Mouse (Mus musculus) brain, embryonic 14.5 days (tissue): ENCODE results near the gene Ankrd52. TPM values are rescaled to one million over a fixed set of nuclear protein-coding genes. Genes with fewer than 3 reads are reported as not detected.
A peak's percentile ranks its signal among the peaks of the same experiment; 100 is the strongest.

ENCODE experiments used
- DNase-seq: peaks from one replicate; pipeline ENCODE4 v3.0.0-alpha.2; 2011; ENCODE audit warnings: low read depth
- CTCF ChIP-seq: fragments of 200-500 bp; IDR thresholded peaks from 2 replicates; pipeline ENCODE4 v1.5.1; 2012; ENCODE audit warnings: inconsistent platforms, mild to moderate bottlenecking, moderate library complexity, borderline replicate concordance; ENCODE audit not compliant: insufficient read depth, insufficient read length; ENCODE audit errors: extremely low read depth
- POLR2A ChIP-seq: fragments of 200-500 bp; IDR thresholded peaks from 2 replicates; pipeline ENCODE4 v1.6.1; 2012; ENCODE audit warnings: mild to moderate bottlenecking, inconsistent platforms, borderline replicate concordance; ENCODE audit not compliant: poor library complexity, insufficient read depth, insufficient read length, severe bottlenecking; ENCODE audit errors: extremely low read depth
- polyA plus RNA-seq: library from polyadenylated mRNA; depleted of rRNA; stranded (reverse); fragments of >200 nt; gene quantifications from 2 replicates; pipeline ENCODE4 v1.2.3, GENCODE M21; 2012

Gene Ankrd52
- polyA plus RNA-seq, 1 experiment, result 55.1 TPM

DNA sequence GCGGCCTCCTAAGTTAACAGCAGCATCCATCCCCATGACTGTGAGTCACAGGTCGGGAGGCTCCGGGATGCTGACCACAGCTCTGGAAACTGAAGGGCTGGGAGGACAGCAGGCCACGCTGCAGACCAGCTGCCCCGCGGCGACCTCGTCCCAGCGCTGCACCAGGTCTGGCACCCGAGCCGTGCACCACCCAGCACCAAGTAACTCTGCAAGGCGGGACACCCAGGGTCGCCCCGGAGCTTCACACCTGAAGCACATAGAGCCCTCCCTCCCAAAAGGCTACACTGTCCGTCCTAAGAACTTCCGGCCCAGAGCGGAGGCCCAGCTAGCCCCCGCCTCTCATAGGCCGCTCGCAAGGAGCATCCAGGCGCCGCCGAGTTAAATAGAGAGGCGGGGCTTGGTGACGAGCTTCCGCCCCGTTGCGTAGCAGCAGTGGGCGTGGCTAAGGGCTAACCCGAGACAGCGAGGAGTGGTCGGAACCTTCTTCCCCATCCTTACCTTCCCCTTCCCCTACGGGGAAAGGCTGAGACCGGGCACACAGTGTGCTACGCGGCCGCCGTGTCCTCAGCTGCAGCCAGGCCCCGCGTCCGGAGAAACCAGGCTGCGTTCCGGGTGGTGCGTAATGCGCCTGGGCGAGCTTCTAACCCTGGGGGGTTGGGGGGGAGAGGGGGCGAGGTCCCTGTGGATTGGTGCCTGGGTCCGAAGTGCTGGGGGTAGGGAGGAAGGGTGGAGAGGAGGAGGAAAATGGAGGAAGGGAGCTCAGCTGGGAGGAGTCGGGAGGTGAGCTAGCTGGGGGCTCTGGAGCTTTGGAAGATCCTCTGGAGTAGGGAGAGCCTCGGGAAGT, 34.5 kb downstream of the Ankrd52 start, which contains the start of the genes Nabp2 and Rnf41:
TSS of gene Nabp2 (minus strand) at position 282 of the 844 bp plus-strand sequence.
TSS of gene Rnf41 (plus strand) at position 447 of the 844 bp plus-strand sequence.
- TF ChIP-seq POLR2A (peak; percentile 48; the same call in 1 of the 2 replicates), CTCF (no peak)
- peak; percentile 99 for DNase-seq

DNA sequence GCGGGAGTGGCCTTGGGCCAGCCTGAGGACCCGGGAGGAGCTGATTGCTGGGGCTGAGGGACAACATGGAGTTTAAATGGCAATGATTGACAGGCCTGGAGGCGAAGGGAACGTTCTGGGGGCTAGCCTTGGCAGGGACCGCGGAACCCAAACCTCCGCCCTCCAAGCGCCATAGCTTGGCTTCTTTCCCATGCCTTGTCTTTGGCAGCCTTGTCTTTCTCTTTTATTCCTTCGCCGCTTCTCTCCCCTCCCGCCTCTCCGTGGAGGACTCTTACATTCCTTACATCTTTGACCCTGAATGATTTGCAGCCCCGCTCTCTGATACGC, 35.1 kb downstream of the Ankrd52 start:
- DNase-seq, result peak; percentile 74
- TF ChIP-seq CTCF, result no peak

GRCm38 (mm10) chr10:128412558-128412957, 35.6 kb downstream of the Ankrd52 start:
- TF ChIP-seq POLR2A (no peak), CTCF (no peak)
- DNase-seq, result no peak

DNA sequence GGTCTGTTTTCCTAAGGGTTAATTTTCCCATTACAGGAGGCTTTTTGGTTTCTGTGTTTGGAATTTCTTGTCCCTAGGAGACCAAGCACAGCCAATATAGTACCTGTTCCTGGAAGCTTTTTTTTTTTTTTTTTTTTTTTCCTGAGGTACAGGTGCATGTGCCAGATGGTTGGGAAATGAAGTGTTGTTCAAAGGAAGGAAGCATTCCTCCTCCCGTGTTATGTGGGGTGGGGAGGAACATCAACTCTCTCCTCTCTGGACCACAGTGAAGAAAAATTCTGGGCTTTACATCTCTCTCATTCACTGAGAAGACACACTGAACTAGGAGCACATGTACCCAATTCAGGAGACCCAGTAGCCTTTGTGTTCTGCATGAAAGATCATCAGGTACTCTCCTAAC, 36.2 kb downstream of the Ankrd52 start:
- no peak for DNase-seq
- TF ChIP-seq CTCF (no peak), POLR2A (no peak)

GRCm38 (mm10) chr10:128414848-128415247, 37.9 kb downstream of the Ankrd52 start:
- TF ChIP-seq POLR2A, result no peak
- no peak for TF ChIP-seq CTCF
- no peak for DNase-seq

DNA sequence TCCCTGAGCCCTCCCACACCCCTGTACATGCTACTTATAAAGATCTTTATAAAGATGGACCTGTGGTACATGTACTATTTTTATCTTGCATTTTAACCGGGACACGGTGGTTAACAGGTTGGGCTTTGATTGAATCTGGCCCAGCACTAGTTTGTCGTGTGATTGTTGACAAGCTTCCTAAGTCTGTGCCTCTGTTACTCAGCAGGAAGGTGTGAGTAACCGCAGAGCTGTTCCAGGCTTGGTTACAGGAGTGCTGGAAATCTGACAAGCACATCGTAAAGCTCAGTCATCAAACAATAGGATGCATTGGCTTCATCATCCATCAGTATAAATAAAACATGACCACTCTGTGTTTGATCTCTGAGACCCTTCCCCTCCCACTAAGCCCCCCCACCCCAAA, 45.5 kb downstream of the Ankrd52 start:
- no peak for DNase-seq
- TF ChIP-seq CTCF (no peak), POLR2A (no peak)

GRCm38 (mm10) chr10:128424604-128425003, 47.7 kb downstream of the Ankrd52 start:
- TF ChIP-seq POLR2A, result no peak
- no peak for TF ChIP-seq CTCF

DNA sequence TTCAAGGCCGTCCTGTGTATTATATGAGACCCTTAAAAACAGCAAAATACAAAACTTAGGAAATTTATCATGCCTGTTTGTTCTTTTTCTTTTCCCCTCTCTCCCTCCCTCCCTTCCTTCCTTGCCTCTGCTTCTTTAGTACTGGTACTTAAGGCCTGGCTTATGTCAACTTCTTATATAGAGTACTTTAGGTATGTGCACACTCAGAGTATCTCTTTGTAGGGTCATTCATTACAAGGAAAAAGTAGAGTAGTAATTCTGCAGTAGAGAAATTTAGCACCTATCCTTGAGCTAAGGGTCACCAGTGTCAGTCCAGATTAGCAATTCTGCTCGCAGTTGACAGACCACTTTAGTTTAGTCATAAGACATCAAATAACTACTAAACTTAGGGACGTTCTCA, 48.3 kb downstream of the Ankrd52 start:
- no peak for DNase-seq
- no peak for TF ChIP-seq POLR2A
- no peak for TF ChIP-seq CTCF

More at GRCm38 (mm10) chr10:128424604-128425003, 47.7 kb downstream of the Ankrd52 start:
- DNase-seq, result no peak

DNA sequence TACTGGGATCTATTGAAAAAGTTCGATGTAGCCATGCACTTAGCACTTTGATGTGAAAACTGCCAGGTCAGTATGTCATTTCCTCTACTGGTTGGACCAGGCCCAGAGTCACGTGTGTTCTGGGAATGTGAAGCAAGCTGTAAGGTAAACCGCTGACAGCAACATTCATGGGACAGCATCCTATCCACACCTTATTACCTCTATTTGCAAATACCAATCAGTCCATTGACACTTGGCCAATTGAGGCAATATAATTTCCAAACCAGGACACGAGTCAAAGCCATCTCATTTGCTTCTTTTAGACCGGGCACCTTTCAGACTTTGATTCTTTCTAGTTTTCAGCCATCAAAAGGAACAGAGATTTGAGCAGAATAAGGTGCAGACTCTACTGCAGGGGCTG, 52.1 kb downstream of the Ankrd52 start:
- TF ChIP-seq CTCF (no peak), POLR2A (no peak)
- no peak for DNase-seq

DNA sequence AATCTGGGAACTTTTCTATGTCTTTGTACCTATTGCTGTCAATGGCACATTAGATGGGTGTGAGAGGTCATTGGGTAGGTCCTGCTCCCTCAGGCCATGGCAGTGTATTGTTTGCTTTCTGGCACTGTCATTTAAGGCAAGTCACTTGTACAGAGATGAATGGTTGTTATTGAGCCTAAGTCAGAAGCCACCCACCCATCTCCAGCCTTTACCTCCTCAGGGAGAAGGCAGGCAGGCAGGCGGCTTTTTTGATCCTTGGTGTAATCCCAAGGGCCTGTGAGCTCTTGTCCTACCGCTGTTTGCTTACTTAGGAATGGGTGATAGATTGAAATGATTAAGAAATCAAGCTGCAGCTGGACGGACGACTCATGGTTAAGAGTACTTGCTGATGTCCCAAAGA, 52.5 kb downstream of the Ankrd52 start:
- no peak for TF ChIP-seq CTCF
- TF ChIP-seq POLR2A, result no peak

DNA sequence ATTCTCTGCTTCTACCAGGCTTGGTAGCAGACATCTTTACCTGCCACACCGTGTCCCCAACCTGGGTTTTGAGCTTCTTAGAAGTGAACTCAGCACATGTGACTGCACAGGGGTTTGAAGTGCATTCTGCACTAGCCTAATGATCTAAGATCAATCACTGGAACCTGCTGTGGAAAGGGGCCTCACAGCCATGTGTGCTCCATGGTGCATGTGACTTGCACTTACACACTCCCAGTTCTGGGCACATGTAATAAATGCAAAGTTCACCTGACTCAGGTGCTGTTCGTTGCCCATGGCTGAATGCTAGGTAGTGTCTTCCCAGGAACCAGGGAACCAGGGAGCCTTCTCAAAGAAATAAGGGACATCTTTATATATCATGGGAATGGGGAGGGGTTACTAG, 56.5 kb downstream of the Ankrd52 start:
- no peak for TF ChIP-seq CTCF
- TF ChIP-seq POLR2A, result no peak
- DNase-seq, result no peak

More for the DNA sequence above, 52.5 kb downstream of the Ankrd52 start:
- no peak for DNase-seq

DNA sequence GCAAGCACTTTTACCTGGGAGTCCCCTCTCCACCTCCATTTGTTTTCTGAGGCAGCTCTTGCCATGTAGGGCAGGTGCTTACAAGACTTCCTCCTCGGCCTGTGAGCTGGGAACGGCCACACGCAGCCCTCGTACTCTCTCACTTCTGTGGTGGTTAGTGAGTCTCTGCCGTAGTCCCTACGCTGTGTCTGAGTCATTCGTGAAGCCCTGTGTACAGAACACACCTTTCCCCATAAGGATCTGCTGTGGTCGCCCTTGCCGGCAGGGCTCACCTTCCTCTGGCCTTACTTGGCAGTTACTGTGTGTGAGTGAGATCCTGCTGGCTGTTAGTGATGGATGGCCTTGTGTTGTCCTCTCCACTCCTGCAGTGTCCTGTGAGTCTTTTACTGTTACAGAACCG, 57.8 kb downstream of the Ankrd52 start:
- DNase-seq, result no peak
- TF ChIP-seq POLR2A (no peak), CTCF (no peak)

DNA sequence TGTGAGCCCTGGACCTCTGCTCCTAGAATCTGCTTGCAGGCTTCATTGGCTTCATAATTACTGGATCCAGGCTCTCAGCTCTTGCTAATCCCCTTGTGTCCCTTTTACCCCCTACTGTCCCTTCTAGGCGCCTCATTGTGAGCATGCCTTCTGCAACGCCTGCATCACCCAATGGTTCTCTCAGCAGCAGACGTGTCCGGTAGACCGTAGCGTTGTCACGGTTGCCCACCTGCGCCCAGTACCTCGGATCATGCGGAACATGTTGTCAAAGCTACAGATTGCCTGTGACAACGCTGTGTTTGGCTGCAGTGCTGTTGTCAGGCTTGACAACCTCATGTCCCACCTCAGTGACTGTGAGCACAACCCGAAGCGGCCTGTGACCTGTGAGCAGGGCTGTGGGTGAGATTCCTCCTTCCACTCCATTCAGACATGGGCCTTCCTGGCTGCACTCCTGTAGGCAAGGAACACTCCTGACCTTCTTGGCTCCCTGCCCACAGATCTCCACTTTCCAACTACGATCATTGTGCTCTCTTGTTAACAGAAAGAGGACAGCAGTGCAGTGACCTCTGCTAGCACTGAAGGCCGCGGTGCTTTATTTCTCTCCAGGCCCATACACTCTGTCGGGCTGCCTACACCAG, 58.4 kb downstream of the Ankrd52 start:
- DNase-seq, result peak; percentile 24
- TF ChIP-seq POLR2A, result no peak
- no peak for TF ChIP-seq CTCF

DNA sequence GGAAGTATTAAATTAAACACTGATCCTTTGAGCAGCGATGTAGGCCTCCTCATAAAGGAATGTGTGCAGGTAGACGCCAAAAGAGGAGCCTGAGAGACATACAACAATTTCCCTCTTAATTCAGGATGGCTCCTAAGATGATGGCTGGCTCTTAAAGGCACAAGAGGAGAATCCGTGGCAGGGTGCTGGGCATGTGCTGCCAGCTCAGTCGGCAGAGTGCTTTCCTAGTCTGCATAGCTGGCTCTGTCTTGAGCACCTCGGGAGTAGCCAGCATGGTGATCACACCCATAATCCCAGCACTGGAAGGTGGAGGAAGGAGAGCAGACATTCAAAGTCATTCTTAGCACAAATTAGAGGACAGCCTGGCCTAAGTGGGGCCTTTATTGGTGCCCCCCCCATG, 59.0 kb downstream of the Ankrd52 start:
- TF ChIP-seq CTCF, result no peak
- no peak for TF ChIP-seq POLR2A
- no peak for DNase-seq

- DNase-seq, result peak; percentile 28
- no peak for TF ChIP-seq CTCF
- TF ChIP-seq POLR2A, result no peak
Measured at GRCm38 (mm10) chr10:128436376-128436775, 59.5 kb downstream of the Ankrd52 start.
